Mouse (Mus musculus) lung, postnatal 25 days (tissue): ENCODE measurements around the gene Sult1b1.
A peak's percentile ranks its signal among the peaks of the same experiment; 100 is the strongest.
"Not testable (repeated sequence)": the region's sequence is repeated elsewhere in the genome, so short reads cannot be mapped to it uniquely, and the experiment has no call there.

Experiments
- DNase-seq: peaks from one replicate; pipeline ENCODE4 v3.0.0; 2022; ENCODE audit warnings: low spot score

Sult1b1 gene

DNA sequence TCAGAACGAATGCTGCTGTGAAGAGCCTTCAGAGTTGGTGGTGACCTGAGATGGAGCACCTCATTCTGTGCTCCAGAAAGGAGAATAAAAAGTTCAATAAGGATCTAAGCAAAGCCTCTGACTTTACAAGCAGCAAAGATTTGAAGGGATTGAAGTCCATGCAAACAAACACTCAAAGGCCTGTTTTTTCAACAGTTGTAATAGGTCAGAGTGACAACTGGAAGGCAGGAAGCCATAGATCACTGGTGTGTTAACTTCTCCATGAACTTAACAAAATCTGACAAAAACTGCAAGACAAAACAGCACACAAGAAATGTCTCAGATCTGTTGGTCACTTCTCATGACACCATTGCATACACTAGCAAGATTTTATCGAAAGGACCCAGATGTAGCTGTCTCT lies at the start of gene Sult1b1:
TSS of gene Sult1b1 (minus strand) at position 85 of the 400 bp plus-strand sequence.
- DNase-seq = no peak

DNA sequence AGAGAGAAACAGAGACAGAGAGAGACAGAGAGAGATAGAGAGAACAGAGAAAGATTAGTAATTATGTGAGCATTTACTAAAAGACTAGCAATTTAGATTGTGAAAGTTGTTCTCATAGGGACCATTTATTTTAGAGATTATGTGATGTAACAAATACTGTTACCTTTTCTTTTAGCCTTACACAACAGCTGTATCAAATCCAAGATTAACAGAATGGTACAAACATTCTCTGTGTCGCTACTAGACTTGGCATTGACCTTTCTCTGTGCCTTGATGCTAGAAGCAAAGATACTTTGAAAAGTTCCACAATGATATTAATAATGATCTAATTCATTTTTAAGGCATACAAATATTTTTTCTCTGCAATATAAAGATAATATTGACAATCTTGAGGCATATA lies 42.4 kb upstream of the Sult1b1 start:
- no peak for DNase-seq

DNA sequence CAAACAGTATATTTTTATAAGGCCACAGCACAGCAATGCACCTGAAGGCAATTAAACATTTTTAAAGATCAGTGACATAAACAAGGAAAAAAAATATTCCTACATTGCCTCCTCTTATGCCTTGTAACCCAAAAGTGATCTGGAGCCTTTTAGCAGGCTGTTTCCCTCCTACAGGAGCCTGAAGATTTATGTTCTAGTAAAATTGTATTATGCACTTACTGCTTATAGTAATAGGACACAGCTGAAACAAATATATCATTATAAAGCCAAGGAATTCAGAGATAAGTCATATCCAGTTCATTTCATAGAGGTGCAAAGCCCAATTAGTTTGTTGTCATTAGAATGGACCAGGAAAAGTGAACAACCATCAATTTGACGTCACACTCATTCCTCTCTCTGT lies 36.2 kb upstream of the Sult1b1 start:
- DNase-seq = no peak

GRCm38 (mm10) chr5:87573490-87573889 lies 35.5 kb upstream of the Sult1b1 start:
- peak; percentile 3 for DNase-seq

DNA sequence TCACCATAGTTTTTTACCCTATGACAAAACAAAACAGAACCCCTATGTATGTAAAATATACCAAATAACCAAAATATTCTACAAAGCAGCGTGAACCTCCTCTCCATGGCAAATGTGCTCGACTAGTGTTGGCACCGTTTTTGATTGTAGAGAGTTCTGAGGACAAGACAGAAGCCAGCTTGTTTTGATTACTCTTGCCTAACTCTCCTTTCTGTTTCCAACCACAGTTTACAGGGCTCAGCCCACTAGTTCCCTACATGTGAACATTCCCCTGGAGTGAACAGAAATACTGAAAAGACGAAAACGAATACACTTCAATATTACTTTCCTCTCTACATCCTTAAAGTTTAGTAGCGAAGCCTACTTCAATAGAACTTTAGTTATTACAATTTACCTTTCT lies 34.8 kb upstream of the Sult1b1 start:
- no peak for DNase-seq

DNA sequence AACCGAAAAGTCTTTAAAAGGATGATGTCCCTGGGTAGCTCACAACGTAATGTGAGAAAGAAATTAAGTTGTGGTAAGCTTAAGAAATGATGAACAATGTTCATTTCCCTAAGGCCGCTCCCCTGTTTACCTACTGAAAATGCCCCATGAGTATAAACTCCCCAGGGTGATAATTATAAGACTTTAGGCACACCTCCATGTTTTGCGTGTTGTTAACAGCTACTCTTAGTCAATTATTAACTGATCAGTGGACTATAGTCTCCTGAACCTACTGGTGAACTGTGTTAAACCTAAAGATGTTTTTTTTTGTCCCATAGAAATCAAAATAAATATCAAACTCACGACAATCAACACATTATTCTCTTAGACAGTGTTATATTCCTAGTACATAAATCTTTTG lies 30.9 kb upstream of the Sult1b1 start, which contains the start of gene Sult1d1:
TSS of gene Sult1d1 (minus strand) at position 183 of the 400 bp plus-strand sequence.
- DNase-seq = no peak

GRCm38 (mm10) chr5:87567306-87567705 lies 29.3 kb upstream of the Sult1b1 start:
- no peak for DNase-seq

DNA sequence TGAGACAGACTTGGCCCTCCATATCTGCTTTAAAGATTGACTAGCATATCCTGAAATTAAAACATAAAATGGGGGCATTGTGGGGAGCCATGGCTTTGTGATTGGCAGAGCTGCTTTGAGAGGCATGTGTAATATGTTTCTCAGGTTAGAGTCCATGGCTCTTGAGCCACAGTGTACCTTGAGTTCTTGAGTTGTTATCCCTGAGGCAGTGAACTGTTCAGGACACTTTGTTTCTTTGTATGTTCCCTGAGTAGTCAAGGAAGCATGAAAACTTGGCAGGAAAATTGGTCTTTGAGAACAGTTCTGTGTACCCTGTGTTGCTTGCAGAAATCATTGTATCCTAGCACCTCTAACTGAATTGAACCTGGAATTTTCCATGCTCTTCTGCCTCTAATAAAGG lies 25.0 kb upstream of the Sult1b1 start:
- peak; percentile 2 for DNase-seq

DNA sequence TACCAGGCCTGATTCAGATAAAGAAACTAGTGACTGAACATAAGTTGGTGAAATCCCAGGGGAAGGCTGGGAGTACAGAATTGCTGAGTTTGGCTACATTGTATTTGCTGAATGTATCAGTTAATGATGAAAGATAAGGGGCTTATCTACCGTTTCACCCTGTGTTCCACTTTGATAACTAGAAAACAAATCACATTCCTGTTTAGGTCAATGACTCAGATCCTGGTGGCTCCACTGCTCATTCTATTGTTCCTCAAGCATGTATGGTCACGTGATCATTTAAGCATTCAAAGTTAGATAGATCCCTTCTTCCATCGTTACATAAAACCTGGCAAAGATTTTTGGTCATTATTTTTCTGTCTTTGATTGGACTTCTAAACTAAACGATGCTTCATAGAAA lies 24.5 kb upstream of the Sult1b1 start:
- no peak for DNase-seq

DNA sequence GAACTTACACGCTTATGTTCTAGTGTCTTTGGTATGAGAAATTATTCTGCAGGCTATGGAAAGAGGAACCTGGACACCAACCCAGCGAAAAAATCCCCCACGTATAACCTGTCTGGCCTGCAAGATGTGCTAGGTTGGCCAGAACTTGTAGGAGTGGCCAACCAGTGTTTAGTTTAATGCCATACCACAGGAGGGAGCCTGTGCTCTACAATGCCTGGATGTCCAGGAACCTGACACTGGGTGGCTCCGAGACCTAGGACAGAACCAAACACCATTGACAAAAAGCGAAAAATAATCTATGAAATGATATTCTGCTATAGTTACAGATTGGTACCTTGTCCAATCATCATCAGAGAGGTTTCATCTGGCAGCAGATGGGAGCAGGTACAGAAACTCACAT lies 22.1 kb upstream of the Sult1b1 start:
- no peak for DNase-seq

DNA sequence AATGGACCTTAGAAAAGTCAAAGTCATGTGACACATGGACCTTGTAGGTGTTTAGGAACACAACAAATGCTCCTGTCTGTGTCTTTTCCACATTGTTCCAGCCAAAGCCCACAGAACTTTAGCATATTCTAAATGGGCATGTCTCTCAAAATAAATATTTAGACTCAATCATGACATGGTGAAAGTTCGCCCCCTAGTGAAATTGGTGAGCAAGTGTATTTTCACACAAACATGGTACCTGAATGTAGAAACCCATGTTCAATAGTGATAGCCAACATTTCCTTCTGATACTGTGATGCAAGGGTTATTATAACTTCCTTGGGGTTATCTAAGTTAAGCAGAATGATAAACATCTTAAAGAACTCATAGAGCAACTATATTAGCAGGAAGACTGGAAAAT lies 12.9 kb upstream of the Sult1b1 start:
- DNase-seq = no peak

DNA sequence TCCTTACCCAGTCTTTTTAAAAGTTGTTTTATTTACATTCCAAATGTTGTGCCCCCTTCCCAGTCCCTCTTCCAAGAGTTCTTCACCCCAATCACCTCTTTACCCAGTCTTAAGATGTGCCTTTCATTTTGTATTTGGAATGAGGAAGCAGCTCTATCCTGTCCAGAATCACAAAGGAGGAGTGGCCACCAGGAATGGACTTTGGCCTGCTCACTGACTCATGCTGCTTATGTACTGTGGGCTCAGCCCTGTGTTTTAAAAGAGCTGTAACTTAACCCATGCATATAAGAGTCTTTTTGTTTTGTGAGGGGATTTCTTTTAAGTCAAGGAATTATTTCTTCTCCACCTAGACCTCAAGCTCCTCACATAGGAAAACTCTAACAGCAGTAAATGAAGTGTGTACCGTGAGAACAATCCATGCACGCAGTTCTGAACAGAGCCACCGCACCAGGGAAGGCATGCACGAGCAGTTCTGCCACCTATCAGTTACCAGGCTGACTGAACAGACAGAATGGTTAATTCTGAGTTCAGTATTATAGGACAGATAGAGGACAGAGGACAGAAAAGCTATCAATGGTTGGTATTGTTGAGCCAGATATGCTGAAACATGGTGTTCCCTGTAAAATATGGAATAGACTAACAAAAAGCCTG lies 1.9 kb downstream of the Sult1b1 start:
- DNase-seq = no peak

GRCm38 (mm10) chr5:87532288-87532687 lies 5.7 kb downstream of the Sult1b1 start:
- no peak for DNase-seq

GRCm38 (mm10) chr5:87523561-87523960 lies 14.4 kb downstream of the Sult1b1 start:
- DNase-seq = not testable (repeated sequence)

- DNase-seq = no peak
These were observed 32.1 kb downstream of the Sult1b1 start for GRCm38 (mm10) chr5:87505776-87506458.

- peak; percentile 3 for DNase-seq
These were observed 35.3 kb downstream of the Sult1b1 start for GRCm38 (mm10) chr5:87502687-87503086.

- DNase-seq = no peak
These were observed 38.7 kb downstream of the Sult1b1 start for GRCm38 (mm10) chr5:87499341-87499740.

DNA sequence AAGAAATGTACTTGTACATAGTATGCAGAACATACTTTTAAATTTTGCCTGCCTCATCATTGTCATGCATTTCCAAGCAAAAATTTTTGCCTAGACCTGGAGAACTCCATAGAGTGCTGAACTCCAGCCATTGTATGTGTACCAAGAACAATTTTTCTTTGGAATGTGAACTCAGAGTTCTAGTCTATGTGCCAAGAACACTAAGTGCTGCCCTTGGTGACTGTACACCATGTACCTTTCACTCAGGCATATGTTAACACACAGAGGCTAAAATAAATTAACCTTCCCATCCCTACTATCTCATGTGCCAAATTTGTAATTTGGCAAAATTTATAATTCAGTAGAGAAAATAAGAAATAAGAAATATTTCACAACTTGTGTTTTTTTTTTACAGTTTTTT lies 39.1 kb downstream of the Sult1b1 start:
- DNase-seq = no peak

DNA sequence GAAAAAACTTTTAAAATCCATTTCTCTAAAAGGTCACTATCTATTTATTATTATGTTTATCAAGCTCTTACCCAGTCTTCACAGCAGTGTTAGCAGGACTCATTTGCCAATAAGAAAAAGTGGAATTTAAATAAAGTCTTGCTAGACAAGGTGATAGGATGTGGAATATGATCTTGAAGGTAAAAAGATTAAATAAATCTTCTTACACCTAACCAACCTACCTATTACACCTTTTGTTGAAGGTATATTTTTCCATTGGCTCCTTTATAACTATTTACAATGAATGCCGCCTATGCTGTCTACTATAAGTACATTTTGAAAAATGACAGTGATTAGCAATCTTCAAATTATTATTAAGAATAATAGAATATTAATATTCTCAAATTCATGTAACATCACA lies 47.2 kb downstream of the Sult1b1 start, which contains the start of gene Ugt2a1:
TSS of gene Ugt2a1 (minus strand) at position 101 of the 400 bp plus-strand sequence.
- no peak for DNase-seq

DNA sequence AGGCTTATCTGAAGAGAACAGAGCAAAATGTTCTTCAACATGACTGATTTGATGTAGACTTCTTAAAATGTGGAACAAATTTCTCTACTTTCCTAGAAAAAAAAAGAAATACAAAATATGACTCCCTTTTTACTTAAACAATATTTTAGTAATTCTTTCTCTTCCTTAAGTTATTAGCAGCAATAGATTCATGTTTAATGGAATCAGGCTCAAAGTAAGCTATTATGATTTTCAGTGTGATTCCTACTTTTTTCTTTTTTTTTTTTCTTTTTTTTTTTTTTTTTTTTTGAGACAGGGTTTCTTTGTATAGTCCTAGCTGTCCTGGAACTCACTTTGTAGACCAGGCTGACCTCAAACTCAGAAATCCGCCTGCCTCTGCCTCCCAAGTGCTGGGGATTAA lies 51.3 kb downstream of the Sult1b1 start, which contains the start of gene Gm43638:
TSS of gene Gm43638 (minus strand) at position 101 of the 400 bp plus-strand sequence.
- not testable (repeated sequence) for DNase-seq

DNA sequence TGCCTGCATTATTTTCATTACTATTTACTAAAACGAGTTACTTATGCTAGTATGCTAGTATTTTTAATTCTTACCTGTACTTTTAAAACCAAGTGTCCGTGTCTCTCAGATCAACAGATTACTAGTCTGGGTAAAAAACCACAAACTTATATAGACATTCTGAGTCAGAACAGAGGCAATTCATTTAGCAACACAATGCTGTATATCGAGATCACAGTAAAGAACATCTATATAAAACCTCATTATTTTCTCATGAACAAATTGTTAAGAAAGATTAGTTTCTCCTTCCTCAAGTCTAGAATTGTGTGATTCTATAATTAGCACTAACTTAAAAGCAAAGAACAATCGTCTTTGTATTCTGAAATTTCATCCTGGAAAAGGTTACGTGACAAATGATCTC lies 55.8 kb downstream of the Sult1b1 start, which contains the start of gene Ugt2a2:
TSS of gene Ugt2a2 (minus strand) at position 101 of the 400 bp plus-strand sequence.
- no peak for DNase-seq
